Comparison of ENCODE assay signal across 18 mouse cellular contexts in the genomic region with DNA sequence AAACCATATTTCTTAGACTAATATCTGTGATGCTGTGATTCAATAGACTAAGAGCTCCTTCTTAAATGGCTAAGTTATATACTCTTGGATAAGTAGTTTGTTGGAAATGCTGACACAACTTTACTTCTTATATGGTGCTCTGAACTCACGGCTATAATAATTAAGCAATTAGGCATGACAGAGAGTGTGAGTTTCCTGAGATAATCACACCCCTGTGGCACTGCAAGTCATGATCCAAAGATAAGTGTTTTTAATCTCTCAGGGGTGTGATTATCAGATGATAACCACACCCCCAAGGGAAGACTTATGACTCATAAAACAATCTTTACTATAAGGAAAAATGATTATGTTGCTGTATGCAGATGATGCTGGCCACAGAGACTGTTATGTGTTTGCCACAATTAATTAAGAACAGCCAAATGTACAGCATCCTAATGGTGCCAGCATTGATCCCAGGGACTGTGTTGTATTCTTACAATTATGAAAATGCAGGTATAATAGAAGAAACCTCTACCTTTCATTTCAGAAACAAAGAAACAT.
"Had no signal": no experiment of that assay in that cellular context is flagged by ENCODE, and none has a peak within 500 bp of the region (broad histone marks: within the 10 kb centered on the region; RNA-seq: fewer than 3 reads in every experiment).

No protein-coding gene starts in this region.

- ATAC-seq: midbrain, embryonic 16.5 days had no signal

- H3K36me3 ChIP-seq: midbrain, embryonic 10.5 days; midbrain, embryonic 12.5 days; neural tube, embryonic 12.5 days had no signal

- H3K4me2 ChIP-seq: lung, embryonic 14.5 days; midbrain, embryonic 12.5 days; neural tube, embryonic 12.5 days had no signal

- H3K9me3 ChIP-seq: midbrain, embryonic 10.5 days; midbrain, embryonic 12.5 days; neural tube, embryonic 12.5 days had no signal

- H3K4me1 ChIP-seq: midbrain, embryonic 10.5 days; midbrain, embryonic 12.5 days; neural tube, embryonic 12.5 days had no signal

- H3K27ac ChIP-seq: midbrain, embryonic 10.5 days; midbrain, embryonic 12.5 days; neural tube, embryonic 12.5 days had no signal

- DNase-seq: lung, adult 18-20 months; lung, embryonic 14.5 days; lung, postnatal 10 days; lung, postnatal 4 days; midbrain, embryonic 14.5 days; retina, postnatal 1 day; right cerebral cortex, adult 18-20 months; right cerebral cortex, postnatal 25 days; right cerebral cortex, postnatal 4 days; spleen, adult 18-20 months; thymus, adult 18-20 months; thymus, postnatal 14 days; thymus, postnatal 36 days had no signal

- H3K27me3 ChIP-seq: midbrain, embryonic 12.5 days; neural tube, embryonic 12.5 days had no signal

- H3K9ac ChIP-seq: lung, embryonic 14.5 days; midbrain, embryonic 12.5 days; neural tube, embryonic 12.5 days had no signal

- H3K4me3 ChIP-seq: midbrain, embryonic 10.5 days; midbrain, embryonic 12.5 days; myocyte; neural tube, embryonic 12.5 days had no signal
